Mouse (Mus musculus) ES-E14 (cell line): ENCODE measurements around the gene Try4.

ENCODE experiments used
- CHD2 ChIP-seq: IDR thresholded peaks from 2 replicates; pipeline ENCODE4 v1.6.1; 2014; ENCODE audit warnings: mild to moderate bottlenecking, low read depth, low read length, inconsistent platforms
- HCFC1 ChIP-seq: IDR thresholded peaks from 2 replicates; pipeline ENCODE4 v1.6.1; 2012; ENCODE audit warnings: low read length, inconsistent platforms, borderline replicate concordance; ENCODE audit not compliant: insufficient read depth
- MAFK ChIP-seq: IDR thresholded peaks from 2 replicates; pipeline ENCODE4 v1.6.1; 2014; ENCODE audit warnings: mild to moderate bottlenecking, low read depth, low read length, inconsistent platforms; ENCODE audit not compliant: insufficient read depth
- ZC3H11A ChIP-seq: IDR thresholded peaks from 2 replicates; pipeline ENCODE4 v1.6.1; 2012; ENCODE audit warnings: low read depth, mild to moderate bottlenecking, inconsistent platforms, low read length, borderline replicate concordance

- TF ChIP-seq CHD2 (no peak), MAFK (no peak), ZC3H11A (no peak), HCFC1 (no peak)
Observed at GRCm38 (mm10) chr6:41257432-41257831, 44.6 kb upstream of the Try4 start.
